Mouse (Mus musculus): ENCODE data around the gene Cct5. TPM values are rescaled to one million over a fixed set of nuclear protein-coding genes. Genes with fewer than 3 reads are reported as not detected.
A peak's percentile ranks its signal among the peaks of the same experiment; 100 is the strongest.
"Not testable (repeated sequence)": the region's sequence is repeated elsewhere in the genome, so short reads cannot be mapped to it uniquely, and the experiment has no call there.

Cct5 gene
- polyA plus RNA-seq, 1 experiment from 2014 or later, result 754 TPM

GRCm38 (mm10) chr15:31590176-31590575 is 11.4 kb downstream of the Cct5 start:
- H3K4me3 ChIP-seq, result no peak overlapping the region
- H3K27me3 ChIP-seq (ENCODE audit: low read depth, poor library complexity, severe bottlenecking), result no peaks in the 10 kb centered on the region
- H3K27ac ChIP-seq, result no peak overlapping the region
- no peak for DNase-seq (ENCODE audit: low spot score)
- 94% methylated on average over 5 of the region's 5 CpGs for WGBS
- H3K9me3 ChIP-seq (replicated peaks), result no peaks in the 10 kb centered on the region
- H3K4me1 ChIP-seq, result no peaks in the 10 kb centered on the region
- H3K36me3 ChIP-seq, result peaks cover 68% of the 10 kb centered on the region

- Histone ChIP-seq H3K4me3 (no peak overlapping the region), H3K36me3 (peaks cover 58% of the 10 kb centered on the region), H3K4me1 (no peaks in the 10 kb centered on the region), H3K27me3 (ENCODE audit: low read depth, poor library complexity, severe bottlenecking) (no peaks in the 10 kb centered on the region), H3K27ac (no peak overlapping the region), H3K9me3 (replicated peaks) (no peaks in the 10 kb centered on the region)
- no peak for DNase-seq (ENCODE audit: low spot score)
- WGBS, result 80% methylated on average over 8 of the region's 8 CpGs
Observed at GRCm38 (mm10) chr15:31588989-31589640, 12.5 kb downstream of the Cct5 start.

GRCm38 (mm10) chr15:31587789-31588188 is 13.8 kb downstream of the Cct5 start:
- H3K9me3 ChIP-seq (replicated peaks), result no peaks in the 10 kb centered on the region
- no peak overlapping the region for H3K27ac ChIP-seq
- H3K4me1 ChIP-seq, result no peaks in the 10 kb centered on the region
- WGBS, result 75% methylated on average over 2 of the region's 2 CpGs
- H3K27me3 ChIP-seq (ENCODE audit: low read depth, poor library complexity, severe bottlenecking), result no peaks in the 10 kb centered on the region
- H3K4me3 ChIP-seq, result no peak overlapping the region
- peaks cover 44% of the 10 kb centered on the region for H3K36me3 ChIP-seq
- DNase-seq (ENCODE audit: low spot score), result no peak

GRCm38 (mm10) chr15:31586519-31586918 is 15.1 kb downstream of the Cct5 start:
- Histone ChIP-seq H3K9me3 (replicated peaks) (no peaks in the 10 kb centered on the region), H3K4me1 (no peaks in the 10 kb centered on the region), H3K27ac (no peak overlapping the region), H3K36me3 (peaks cover 32% of the 10 kb centered on the region), H3K4me3 (no peak overlapping the region), H3K27me3 (ENCODE audit: low read depth, poor library complexity, severe bottlenecking) (no peaks in the 10 kb centered on the region)
- 14% methylated on average over 4 of the region's 4 CpGs for WGBS
- peak; percentile 92 for DNase-seq (ENCODE audit: low spot score)

GRCm38 (mm10) chr15:31586088-31586487 is 15.5 kb downstream of the Cct5 start:
- WGBS, result 87% methylated on average over 5 of the region's 5 CpGs
- Histone ChIP-seq H3K27me3 (ENCODE audit: low read depth, poor library complexity, severe bottlenecking) (no peaks in the 10 kb centered on the region), H3K4me3 (no peak overlapping the region), H3K36me3 (peaks cover 27% of the 10 kb centered on the region), H3K9me3 (replicated peaks) (no peaks in the 10 kb centered on the region), H3K4me1 (no peaks in the 10 kb centered on the region), H3K27ac (no peak overlapping the region)
- DNase-seq (ENCODE audit: low spot score), result no peak

GRCm38 (mm10) chr15:31585238-31585637 is 16.4 kb downstream of the Cct5 start:
- H3K9me3 ChIP-seq (replicated peaks), result no peaks in the 10 kb centered on the region
- H3K36me3 ChIP-seq, result peaks cover 19% of the 10 kb centered on the region
- no peak overlapping the region for H3K27ac ChIP-seq
- 84% methylated on average over 7 of the region's 7 CpGs for WGBS
- no peaks in the 10 kb centered on the region for H3K4me1 ChIP-seq
- H3K27me3 ChIP-seq (ENCODE audit: low read depth, poor library complexity, severe bottlenecking), result no peaks in the 10 kb centered on the region
- DNase-seq (ENCODE audit: low spot score), result no peak
- H3K4me3 ChIP-seq, result no peak overlapping the region

- H3K4me3 ChIP-seq, result no peak overlapping the region
- WGBS, result 90% methylated on average over 13 of the region's 13 CpGs
- no peak for DNase-seq (ENCODE audit: low spot score)
- no peak overlapping the region for H3K27ac ChIP-seq
- H3K27me3 ChIP-seq (ENCODE audit: low read depth, poor library complexity, severe bottlenecking), result no peaks in the 10 kb centered on the region
- peaks cover 2% of the 10 kb centered on the region for H3K36me3 ChIP-seq
- no peaks in the 10 kb centered on the region for H3K9me3 ChIP-seq (replicated peaks)
- no peaks in the 10 kb centered on the region for H3K4me1 ChIP-seq
Observed at GRCm38 (mm10) chr15:31583304-31584085, 18.1 kb downstream of the Cct5 start.

GRCm38 (mm10) chr15:31581086-31581485 is 20.5 kb downstream of the Cct5 start:
- H3K9me3 ChIP-seq (replicated peaks); DNase-seq (ENCODE audit: low spot score): not testable (repeated sequence)

GRCm38 (mm10) chr15:31576076-31576475 is 25.5 kb downstream of the Cct5 start:
- H3K9me3 ChIP-seq (replicated peaks), result no peaks in the 10 kb centered on the region
- no peaks in the 10 kb centered on the region for H3K4me1 ChIP-seq
- no peaks in the 10 kb centered on the region for H3K27me3 ChIP-seq (ENCODE audit: low read depth, poor library complexity, severe bottlenecking)
- 74% methylated on average over 5 of the region's 5 CpGs for WGBS
- H3K4me3 ChIP-seq, result no peak overlapping the region
- H3K36me3 ChIP-seq, result no peaks in the 10 kb centered on the region
- H3K27ac ChIP-seq, result no peak overlapping the region
- DNase-seq (ENCODE audit: low spot score), result no peak

More at GRCm38 (mm10) chr15:31581086-31581485, 20.5 kb downstream of the Cct5 start:
- not testable (repeated sequence) for H3K27me3 ChIP-seq (ENCODE audit: low read depth, poor library complexity, severe bottlenecking); H3K36me3 ChIP-seq; H3K27ac ChIP-seq; H3K4me1 ChIP-seq; H3K4me3 ChIP-seq
- 91% methylated on average over 2 of the region's 2 CpGs for WGBS

- Histone ChIP-seq H3K9me3 (replicated peaks) (no peaks in the 10 kb centered on the region), H3K4me1 (peaks cover 3% of the 10 kb centered on the region), H3K27ac (no peak overlapping the region), H3K27me3 (ENCODE audit: low read depth, poor library complexity, severe bottlenecking) (no peaks in the 10 kb centered on the region), H3K4me3 (no peak overlapping the region), H3K36me3 (no peaks in the 10 kb centered on the region)
- no peak for DNase-seq (ENCODE audit: low spot score)
Observed at GRCm38 (mm10) chr15:31573692-31574091, 27.9 kb downstream of the Cct5 start.

GRCm38 (mm10) chr15:31573287-31573686 is 28.3 kb downstream of the Cct5 start:
- H3K4me3 ChIP-seq, result no peak overlapping the region
- WGBS, result 89% methylated on average over 4 of the region's 4 CpGs

GRCm38 (mm10) chr15:31571906-31572722 is 29.5 kb downstream of the Cct5 start:
- 89% methylated on average over 16 of the region's 16 CpGs for WGBS
- Histone ChIP-seq H3K4me1 (peaks cover 8% of the 10 kb centered on the region), H3K27ac (no peak overlapping the region), H3K36me3 (no peaks in the 10 kb centered on the region), H3K4me3 (no peak overlapping the region), H3K27me3 (ENCODE audit: low read depth, poor library complexity, severe bottlenecking) (no peaks in the 10 kb centered on the region), H3K9me3 (replicated peaks) (no peaks in the 10 kb centered on the region)
- no peak for DNase-seq (ENCODE audit: low spot score)

More at GRCm38 (mm10) chr15:31573287-31573686, 28.3 kb downstream of the Cct5 start:
- Histone ChIP-seq H3K27ac (no peak overlapping the region), H3K4me1 (peaks cover 7% of the 10 kb centered on the region), H3K36me3 (no peaks in the 10 kb centered on the region), H3K9me3 (replicated peaks) (no peaks in the 10 kb centered on the region), H3K27me3 (ENCODE audit: low read depth, poor library complexity, severe bottlenecking) (no peaks in the 10 kb centered on the region)
- DNase-seq (ENCODE audit: low spot score), result no peak

GRCm38 (mm10) chr15:31570959-31571358 is 30.6 kb downstream of the Cct5 start:
- Histone ChIP-seq H3K9me3 (replicated peaks) (no peaks in the 10 kb centered on the region), H3K4me3 (no peak overlapping the region), H3K27me3 (ENCODE audit: low read depth, poor library complexity, severe bottlenecking) (no peaks in the 10 kb centered on the region), H3K4me1 (peaks cover 8% of the 10 kb centered on the region), H3K27ac (no peak overlapping the region), H3K36me3 (no peaks in the 10 kb centered on the region)
- 91% methylated on average over 8 of the region's 8 CpGs for WGBS
- DNase-seq (ENCODE audit: low spot score), result no peak

Measured in limb, embryonic 10.5 days (tissue).